Mouse (Mus musculus) CH12.LX (cell line): ENCODE data around the gene Fam84b.

Experiments
- CTCF ChIP-seq, 2 experiments: IDR thresholded peaks in 1 of 2; conservative IDR thresholded peaks in 1 of 2; 2 replicates each; pipeline ENCODE4 v1.5.1; 2011 to 2012; ENCODE audit warnings: low read depth in 2 of 2, low read length in 2 of 2, improper control_type of control experiment in 1 of 2, inconsistent platforms in 1 of 2, mild to moderate bottlenecking in 1 of 2, moderate library complexity in 1 of 2
- IRF4 ChIP-seq: IDR thresholded peaks from 2 replicates; pipeline ENCODE4 v1.6.1; 2014; ENCODE audit warnings: low read depth, mild to moderate bottlenecking, inconsistent platforms, low read length, improper control_type of control experiment
- JUND ChIP-seq: conservative IDR thresholded peaks from 2 replicates; pipeline ENCODE4 v1.6.1; 2011; ENCODE audit warnings: low read depth, low read length, improper control_type of control experiment
- MYC ChIP-seq: IDR thresholded peaks from 2 replicates; pipeline ENCODE4 v1.6.1; 2011; ENCODE audit warnings: low read depth, mild to moderate bottlenecking, improper control_type of control experiment, low read length
- POLR2A ChIP-seq: IDR thresholded peaks from 2 replicates; pipeline ENCODE4 v1.6.1; 2011; ENCODE audit warnings: low read depth, mild to moderate bottlenecking, improper control_type of control experiment, low read length

DNA sequence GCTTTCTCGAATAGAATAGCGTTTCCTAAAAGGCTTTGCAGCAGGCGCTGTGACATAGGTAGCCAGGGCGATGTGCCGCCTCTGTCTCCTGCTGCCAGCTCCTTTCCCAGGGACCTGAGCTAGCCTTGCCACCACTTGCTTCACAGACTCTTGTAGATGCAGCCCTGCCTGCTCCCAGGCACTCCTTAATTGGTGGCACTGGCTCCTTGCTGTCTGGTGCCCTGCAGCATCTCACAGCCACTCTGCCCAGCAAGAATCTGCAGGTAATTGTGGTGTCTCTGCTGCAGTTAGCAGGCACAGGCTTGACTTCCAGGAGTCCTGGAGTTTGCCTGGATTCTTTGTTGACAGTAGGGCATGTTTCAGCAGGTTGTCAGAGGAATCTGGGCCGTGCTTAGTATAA is 7.3 kb downstream of the Fam84b start:
- TF ChIP-seq CTCF (conservative IDR thresholded peaks at IDR 0.05 in 1 of 2, IDR thresholded peaks at IDR 0.05 in 1 of 2; ENCODE audit: low read depth in 2 of 2, low read length in 2 of 2) (no peak), JUND (no peak), MYC (no peak), IRF4 (no peak), POLR2A (no peak)
